Mouse (Mus musculus) thymus, adult 2 months (tissue): ENCODE measurements around the gene Sys1. TPM values are rescaled to one million over a fixed set of nuclear protein-coding genes. Genes with fewer than 3 reads are reported as not detected.

ENCODE experiments used
- DNase-seq: peaks from one replicate; pipeline ENCODE4 v3.0.0; 2021
- H3K27ac ChIP-seq: fragments of 200-500 bp; 2 replicates; pipeline ENCODE4 v1.5.1; 2012; ENCODE audit warnings: low read length, control low read depth; ENCODE audit not compliant: control insufficient read depth, insufficient read depth
- H3K27me3 ChIP-seq: fragments of 200-500 bp; 2 replicates; pipeline ENCODE4 v1.6.1; 2012; ENCODE audit warnings: mild to moderate bottlenecking, low read length, moderate library complexity, mixed read lengths; ENCODE audit not compliant: control insufficient read depth, insufficient read depth
- H3K36me3 ChIP-seq: fragments of 200-500 bp; 2 replicates; pipeline ENCODE4 v1.6.1; 2012; ENCODE audit warnings: mild to moderate bottlenecking, low read length, moderate library complexity; ENCODE audit not compliant: control insufficient read depth, insufficient read depth
- H3K4me1 ChIP-seq: fragments of 200-500 bp; replicated peaks from 2 replicates; pipeline ENCODE4 v1.6.1; 2012; ENCODE audit warnings: low read length; ENCODE audit not compliant: control insufficient read depth, insufficient read depth
- H3K4me3 ChIP-seq: fragments of 200-500 bp; 2 replicates; pipeline ENCODE4 v1.5.1; 2012; ENCODE audit warnings: mild to moderate bottlenecking, low read length, control low read depth, moderate library complexity; ENCODE audit not compliant: control insufficient read depth, insufficient read depth
- CTCF ChIP-seq: fragments of 200-500 bp; IDR thresholded peaks from 2 replicates; pipeline ENCODE4 v1.5.1; 2012; ENCODE audit warnings: mild to moderate bottlenecking, control low read depth, low read length, moderate library complexity, borderline replicate concordance; ENCODE audit not compliant: control insufficient read depth, poor library complexity, insufficient read depth; ENCODE audit errors: extremely low read depth
- POLR2A ChIP-seq: fragments of 200-500 bp; IDR thresholded peaks from 2 replicates; pipeline ENCODE4 v1.6.1; 2012; ENCODE audit warnings: mild to moderate bottlenecking, low read length, control low read depth, moderate library complexity; ENCODE audit not compliant: control insufficient read depth, poor library complexity, insufficient read depth; ENCODE audit errors: extremely low read depth
- WGBS: fragments of 180-500 bp; shearing (Covaris S2); methylation state at CpG from one replicate; pipeline ENCODE4 v1.1.7; 2018; 5-methylcytosine and 5-hydroxymethylcytosine counted together
- polyA plus RNA-seq: library from polyadenylated mRNA; depleted of rRNA; stranded (reverse); fragments of >200 nt; gene quantifications from 2 replicates; pipeline ENCODE4 v1.2.3, GENCODE M21; 2012

Gene Sys1
- polyA plus RNA-seq, 1 experiment, result 183 TPM

GRCm38 (mm10) chr2:164433278-164433895 lies 23.4 kb upstream of the Sys1 start:
- H3K27ac ChIP-seq, result no peak overlapping the region
- H3K27me3 ChIP-seq, result no peaks in the 10 kb centered on the region
- TF ChIP-seq POLR2A, result no peak
- TF ChIP-seq CTCF, result no peak
- H3K4me3 ChIP-seq, result no peak overlapping the region
- peaks cover 9% of the 10 kb centered on the region; the same call in 1 of the 2 replicates for H3K4me1 ChIP-seq
- 93% methylated on average over 9 of the region's 9 CpGs for WGBS
- no peak for DNase-seq
- H3K36me3 ChIP-seq, result no peaks in the 10 kb centered on the region

DNA sequence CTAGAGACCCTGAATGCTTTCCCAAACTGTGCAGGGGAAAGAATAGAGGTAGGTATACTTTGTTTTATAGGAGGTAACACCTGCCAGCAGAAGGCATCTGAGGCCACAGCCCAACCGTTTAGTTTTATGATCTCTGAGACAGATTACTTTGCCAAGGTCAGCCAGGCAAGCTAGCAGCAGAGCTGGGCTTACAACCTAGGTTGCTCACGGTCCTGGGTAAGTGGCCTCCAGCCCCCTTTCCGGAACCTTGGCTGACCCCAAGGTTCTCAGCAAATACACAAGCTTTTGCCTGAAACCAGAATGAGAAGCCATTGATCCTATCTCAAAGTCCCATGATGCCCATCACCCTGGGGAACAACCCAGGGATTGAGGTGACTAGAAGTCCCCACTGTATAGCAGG lies 22.1 kb upstream of the Sys1 start:
- no peaks in the 10 kb centered on the region for H3K36me3 ChIP-seq
- H3K4me3 ChIP-seq, result no peak overlapping the region
- H3K27ac ChIP-seq, result no peak overlapping the region
- DNase-seq, result no peak
- no peak for TF ChIP-seq CTCF
- no peak for TF ChIP-seq POLR2A
- peaks cover 9% of the 10 kb centered on the region; the same call in 1 of the 2 replicates for H3K4me1 ChIP-seq
- H3K27me3 ChIP-seq, result no peaks in the 10 kb centered on the region
- WGBS, result 76% methylated on average over 3 of the region's 3 CpGs

DNA sequence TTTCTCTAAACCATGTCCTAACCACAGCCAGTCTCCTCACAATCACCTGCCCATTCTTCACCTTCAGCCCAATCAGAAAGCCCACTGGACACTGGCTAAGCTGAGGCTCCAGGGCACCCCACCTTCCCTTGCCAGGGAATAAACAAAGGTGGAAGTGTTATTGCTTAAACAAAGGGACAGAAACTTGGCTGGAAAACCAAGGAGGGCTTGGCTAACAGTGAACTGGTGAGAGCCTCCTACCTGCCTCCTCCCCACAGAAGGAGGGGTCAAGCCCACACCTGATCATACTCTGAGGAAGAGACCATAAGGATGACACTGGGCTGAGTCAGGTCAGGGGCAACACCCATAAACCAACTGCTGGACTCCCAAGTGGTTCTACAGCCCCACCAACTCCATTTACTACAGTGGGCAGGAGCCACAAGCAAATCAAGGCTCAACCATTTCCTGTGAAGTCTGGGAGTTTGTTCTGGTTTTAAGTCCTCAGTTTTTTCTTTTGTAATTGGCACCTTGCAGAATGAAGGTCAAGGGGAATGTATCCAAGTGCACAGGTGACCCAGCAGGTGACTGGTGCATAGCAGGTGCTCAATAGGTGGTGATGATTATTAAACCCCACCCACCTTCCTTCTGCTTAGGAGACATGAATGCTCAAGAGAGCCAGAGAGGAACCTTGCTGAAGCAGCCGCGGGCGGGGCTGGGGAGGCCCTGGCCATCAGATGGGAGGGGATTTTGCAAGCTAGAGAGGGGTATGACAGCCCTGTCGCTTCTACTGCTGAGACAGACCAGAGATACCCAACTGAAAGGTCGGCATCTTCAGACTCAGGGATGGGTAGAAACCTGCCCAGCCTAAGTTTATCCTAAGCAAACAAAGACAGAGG lies 21.3 kb upstream of the Sys1 start:
- no peaks in the 10 kb centered on the region for H3K36me3 ChIP-seq
- TF ChIP-seq POLR2A (no peak), CTCF (no peak)
- DNase-seq, result no peak
- H3K27me3 ChIP-seq, result no peaks in the 10 kb centered on the region
- 20% methylated on average over 5 of the region's 5 CpGs for WGBS
- peaks cover 15% of the 10 kb centered on the region for H3K4me1 ChIP-seq
- no peak overlapping the region for H3K27ac ChIP-seq
- no peak overlapping the region for H3K4me3 ChIP-seq

DNA sequence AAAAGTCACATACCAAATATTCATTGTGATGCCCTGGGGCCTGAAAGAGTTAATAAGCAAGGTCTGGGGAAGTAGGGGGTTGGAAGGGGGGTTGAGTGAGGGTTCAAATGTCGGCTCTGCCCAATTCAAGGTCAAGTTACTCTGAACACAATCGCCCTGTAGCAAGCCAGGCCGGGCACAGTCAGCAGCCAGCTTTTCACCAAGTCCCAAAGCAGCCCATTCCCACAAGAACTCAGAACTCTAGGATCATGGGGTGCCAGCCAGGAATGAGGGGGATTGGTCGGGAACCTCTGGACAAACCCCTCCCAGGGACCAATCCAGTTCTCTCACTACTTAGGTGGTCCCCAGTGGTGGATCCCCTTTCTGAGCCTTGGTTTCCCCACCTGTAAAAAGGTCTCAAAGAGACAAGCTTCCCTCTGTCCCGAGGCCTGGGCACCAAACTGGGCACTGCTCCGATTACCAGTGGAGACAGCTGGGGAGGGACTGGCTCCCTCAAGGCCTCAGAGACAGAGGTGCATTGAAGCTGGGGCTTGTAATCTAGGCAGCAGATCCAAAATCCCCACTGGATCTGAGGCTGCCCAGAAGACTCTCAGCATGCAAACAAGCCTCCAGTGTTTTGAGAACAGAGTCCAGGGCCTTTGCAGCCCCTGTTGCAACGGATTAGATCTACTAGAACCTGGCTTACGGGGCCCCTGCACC lies 20.4 kb upstream of the Sys1 start:
- Histone ChIP-seq H3K36me3 (no peaks in the 10 kb centered on the region), H3K27ac (no peak overlapping the region), H3K27me3 (no peaks in the 10 kb centered on the region), H3K4me1 (peaks cover 24% of the 10 kb centered on the region), H3K4me3 (no peak overlapping the region)
- TF ChIP-seq CTCF (no peak), POLR2A (no peak)
- WGBS, result 60% methylated on average over 8 of the region's 8 CpGs
- no peak for DNase-seq

DNA sequence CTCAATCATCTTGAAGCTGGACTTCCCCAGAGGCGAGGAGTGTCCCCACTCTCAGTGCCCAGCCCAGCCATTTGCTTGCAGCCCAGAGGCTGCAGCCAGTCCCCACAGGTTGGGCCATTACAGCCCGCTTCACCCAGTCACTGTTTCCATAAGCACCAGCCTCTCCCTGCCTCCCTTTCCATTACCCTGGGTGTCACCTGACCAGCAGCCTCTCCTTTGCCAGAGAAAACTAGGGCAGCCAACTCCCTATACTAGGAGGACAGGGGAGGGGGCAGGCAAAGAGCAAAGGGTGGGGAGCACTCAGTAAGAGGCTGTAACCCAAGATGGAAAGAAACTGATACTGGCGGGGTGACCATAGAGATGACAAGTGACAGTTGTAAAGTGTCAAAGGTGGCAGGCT lies 19.8 kb upstream of the Sys1 start:
- Histone ChIP-seq H3K27me3 (no peaks in the 10 kb centered on the region), H3K36me3 (no peaks in the 10 kb centered on the region), H3K4me3 (no peak overlapping the region), H3K4me1 (peaks cover 28% of the 10 kb centered on the region), H3K27ac (no peak overlapping the region)
- 86% methylated on average over 3 of the region's 3 CpGs for WGBS
- no peak for DNase-seq
- TF ChIP-seq CTCF (no peak), POLR2A (no peak)

GRCm38 (mm10) chr2:164437710-164438109 lies 19.1 kb upstream of the Sys1 start:
- TF ChIP-seq POLR2A (no peak), CTCF (no peak)
- Histone ChIP-seq H3K4me3 (no peak overlapping the region), H3K36me3 (no peaks in the 10 kb centered on the region), H3K4me1 (peaks cover 32% of the 10 kb centered on the region), H3K27ac (no peak overlapping the region), H3K27me3 (no peaks in the 10 kb centered on the region; the same call in 1 of the 2 replicates)
- 53% methylated on average over 6 of the region's 6 CpGs for WGBS
- no peak for DNase-seq
